Mouse (Mus musculus): ENCODE data around the gene Dhrs1.

- TF ChIP-seq CTCF (IDR thresholded peaks at IDR 0.05; ENCODE audit: extremely low read depth, insufficient read depth, insufficient read length, insufficient replicate concordance) = no peak
- no peak for TF ChIP-seq POLR2A (IDR thresholded peaks at IDR 0.05; ENCODE audit: low read depth, low read length)
Measured at GRCm38 (mm10) chr14:55709509-55709908, 36.0 kb downstream of the Dhrs1 start.
